Mouse (Mus musculus) forebrain, embryonic 12.5 days (tissue): Measurements from ENCODE around the gene Trim14. TPM values are rescaled to one million over a fixed set of nuclear protein-coding genes. Genes with fewer than 3 reads are reported as not detected.

Experiments
- polyA plus RNA-seq: library from polyadenylated mRNA; unstranded; fragments of >200 nt; fragmentation: Nextera tagmentation; extraction: Ambion mirVana; gene quantifications from 2 replicates; pipeline ENCODE4 v1.2.1, GENCODE M21; 2016

Trim14 gene
- polyA plus RNA-seq, 1 experiment from 2014 or later: 1.7 TPM

Other genes with a start within 250 kb of the Trim14 start
- gene Foxe1, start 192.5 kb downstream of the Trim14 start, polyA plus RNA-seq: not detected in 2 replicates
- gene Trmo, start 146.7 kb downstream of the Trim14 start, polyA plus RNA-seq: 9.9 TPM in 2 replicates
- gene Hemgn, start 122.6 kb downstream of the Trim14 start, polyA plus RNA-seq: 2.0 and 2.8 TPM in 2 replicates
- 301 and 311 TPM in 2 replicates for gene Anp32b, start 85.2 kb downstream of the Trim14 start, polyA plus RNA-seq
- 63.5 and 75.8 TPM in 2 replicates for gene Nans, start 46.9 kb downstream of the Trim14 start, polyA plus RNA-seq
- 1.7 and 2.8 TPM in 2 replicates for gene Coro2a, start 66.1 kb upstream of the Trim14 start, polyA plus RNA-seq
- gene Tbc1d2, start 114.1 kb upstream of the Trim14 start, polyA plus RNA-seq: 0.83 and 0.98 TPM in 2 replicates